Mouse (Mus musculus) thymus, adult 2 months (tissue): ENCODE results near the gene Gm49378. TPM values are rescaled to one million over a fixed set of nuclear protein-coding genes. Genes with fewer than 3 reads are reported as not detected.

ENCODE experiments used
- DNase-seq: peaks from one replicate; pipeline ENCODE4 v3.0.0; 2021
- H3K27ac ChIP-seq: fragments of 200-500 bp; 2 replicates; pipeline ENCODE4 v1.5.1; 2012; ENCODE audit warnings: low read length, control low read depth; ENCODE audit not compliant: control insufficient read depth, insufficient read depth
- H3K27me3 ChIP-seq: fragments of 200-500 bp; 2 replicates; pipeline ENCODE4 v1.6.1; 2012; ENCODE audit warnings: mild to moderate bottlenecking, low read length, moderate library complexity, mixed read lengths; ENCODE audit not compliant: control insufficient read depth, insufficient read depth
- H3K36me3 ChIP-seq: fragments of 200-500 bp; 2 replicates; pipeline ENCODE4 v1.6.1; 2012; ENCODE audit warnings: mild to moderate bottlenecking, low read length, moderate library complexity; ENCODE audit not compliant: control insufficient read depth, insufficient read depth
- H3K4me1 ChIP-seq: fragments of 200-500 bp; replicated peaks from 2 replicates; pipeline ENCODE4 v1.6.1; 2012; ENCODE audit warnings: low read length; ENCODE audit not compliant: control insufficient read depth, insufficient read depth
- H3K4me3 ChIP-seq: fragments of 200-500 bp; 2 replicates; pipeline ENCODE4 v1.5.1; 2012; ENCODE audit warnings: mild to moderate bottlenecking, low read length, control low read depth, moderate library complexity; ENCODE audit not compliant: control insufficient read depth, insufficient read depth
- CTCF ChIP-seq: fragments of 200-500 bp; IDR thresholded peaks from 2 replicates; pipeline ENCODE4 v1.5.1; 2012; ENCODE audit warnings: mild to moderate bottlenecking, control low read depth, low read length, moderate library complexity, borderline replicate concordance; ENCODE audit not compliant: control insufficient read depth, poor library complexity, insufficient read depth; ENCODE audit errors: extremely low read depth
- POLR2A ChIP-seq: fragments of 200-500 bp; IDR thresholded peaks from 2 replicates; pipeline ENCODE4 v1.6.1; 2012; ENCODE audit warnings: mild to moderate bottlenecking, low read length, control low read depth, moderate library complexity; ENCODE audit not compliant: control insufficient read depth, poor library complexity, insufficient read depth; ENCODE audit errors: extremely low read depth
- WGBS: fragments of 180-500 bp; shearing (Covaris S2); methylation state at CpG from one replicate; pipeline ENCODE4 v1.1.7; 2018; 5-methylcytosine and 5-hydroxymethylcytosine counted together
- polyA plus RNA-seq: library from polyadenylated mRNA; depleted of rRNA; stranded (reverse); fragments of >200 nt; gene quantifications from 2 replicates; pipeline ENCODE4 v1.2.3, GENCODE M21; 2012; rRNA removed

Gene Gm49378
- polyA plus RNA-seq, 1 experiment = 10.2 TPM

DNA sequence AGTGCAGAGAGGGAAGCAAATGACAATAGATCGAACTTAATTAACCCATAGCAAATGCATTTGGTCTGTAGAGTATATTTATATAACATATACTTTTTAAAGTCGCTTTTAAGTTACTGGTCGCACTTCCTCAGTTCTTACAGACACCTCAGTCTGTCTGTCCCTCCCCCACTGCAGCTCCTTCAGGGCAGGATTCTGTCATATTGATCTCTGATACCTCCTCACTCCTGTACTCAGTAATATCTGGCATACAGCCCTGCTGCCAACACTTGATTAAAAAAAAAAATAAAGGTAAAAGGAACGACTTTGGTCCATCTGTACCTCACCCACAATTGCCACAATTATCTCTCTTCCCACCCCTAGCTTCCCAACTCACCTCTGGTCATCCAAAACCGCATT lies 53.4 kb downstream of the Gm49378 start:
- TF ChIP-seq POLR2A = no peak
- no peak for TF ChIP-seq CTCF
- H3K4me1 ChIP-seq = peaks cover 16% of the 10 kb centered on the region
- H3K36me3 ChIP-seq = peaks cover 16% of the 10 kb centered on the region; the same call in 1 of the 2 replicates
- H3K4me3 ChIP-seq = peak overlapping the region; percentile 57
- H3K27ac ChIP-seq = no peak overlapping the region
- DNase-seq = no peak
- 46% methylated on average over 5 of the region's 5 CpGs for WGBS
- no peaks in the 10 kb centered on the region for H3K27me3 ChIP-seq

DNA sequence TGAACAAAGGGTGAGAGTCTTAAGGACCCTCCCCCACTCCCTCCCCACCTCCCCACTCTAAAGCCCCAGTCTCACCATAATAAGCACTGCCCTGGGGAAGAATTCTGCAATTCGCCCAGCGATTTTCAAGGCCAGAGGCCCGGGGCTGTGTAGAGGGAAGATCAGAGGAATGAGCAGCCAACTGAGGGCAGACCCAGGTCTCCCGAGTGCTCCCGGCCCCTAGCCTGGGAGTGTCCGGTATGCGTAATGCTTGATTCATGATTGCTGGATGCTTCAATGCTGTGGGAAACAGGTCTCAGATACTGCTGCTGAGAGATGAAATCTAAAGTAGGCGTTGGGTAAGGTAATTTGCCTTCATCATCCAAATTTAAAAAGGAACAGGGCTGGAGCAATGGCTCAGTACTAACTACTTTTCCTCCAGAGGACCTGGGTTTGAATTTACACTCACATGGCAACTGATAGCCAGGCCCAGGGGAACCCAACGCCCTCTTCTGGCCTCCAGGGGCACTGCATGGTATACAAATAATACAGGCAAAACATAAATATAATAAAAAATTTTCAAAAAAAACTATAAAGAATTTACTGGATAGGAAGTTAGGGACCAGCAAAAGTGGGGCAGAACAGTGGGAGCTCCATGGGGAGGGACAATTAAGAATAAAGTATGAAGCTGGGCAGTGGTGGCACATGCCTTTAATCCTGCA lies 55.6 kb downstream of the Gm49378 start:
- H3K27ac ChIP-seq = no peak overlapping the region
- peaks cover 15% of the 10 kb centered on the region; the same call in 1 of the 2 replicates for H3K36me3 ChIP-seq
- no peak overlapping the region for H3K4me3 ChIP-seq
- WGBS = 88% methylated on average over 9 of the region's 9 CpGs
- peaks cover 20% of the 10 kb centered on the region for H3K4me1 ChIP-seq
- no peak; the same call in 1 of the 2 replicates for TF ChIP-seq CTCF
- no peak for DNase-seq
- no peaks in the 10 kb centered on the region for H3K27me3 ChIP-seq

- WGBS = 97% methylated on average over 16 of the region's 16 CpGs
- Histone ChIP-seq H3K4me3 (no peak overlapping the region), H3K36me3 (peaks cover 11% of the 10 kb centered on the region; the same call in 1 of the 2 replicates), H3K27me3 (no peaks in the 10 kb centered on the region), H3K4me1 (peaks cover 28% of the 10 kb centered on the region), H3K27ac (no peak overlapping the region)
- TF ChIP-seq CTCF (no peak), POLR2A (no peak)
- no peak for DNase-seq
Measured at GRCm38 (mm10) chr14:55580731-55581130, 57.0 kb downstream of the Gm49378 start.

DNA sequence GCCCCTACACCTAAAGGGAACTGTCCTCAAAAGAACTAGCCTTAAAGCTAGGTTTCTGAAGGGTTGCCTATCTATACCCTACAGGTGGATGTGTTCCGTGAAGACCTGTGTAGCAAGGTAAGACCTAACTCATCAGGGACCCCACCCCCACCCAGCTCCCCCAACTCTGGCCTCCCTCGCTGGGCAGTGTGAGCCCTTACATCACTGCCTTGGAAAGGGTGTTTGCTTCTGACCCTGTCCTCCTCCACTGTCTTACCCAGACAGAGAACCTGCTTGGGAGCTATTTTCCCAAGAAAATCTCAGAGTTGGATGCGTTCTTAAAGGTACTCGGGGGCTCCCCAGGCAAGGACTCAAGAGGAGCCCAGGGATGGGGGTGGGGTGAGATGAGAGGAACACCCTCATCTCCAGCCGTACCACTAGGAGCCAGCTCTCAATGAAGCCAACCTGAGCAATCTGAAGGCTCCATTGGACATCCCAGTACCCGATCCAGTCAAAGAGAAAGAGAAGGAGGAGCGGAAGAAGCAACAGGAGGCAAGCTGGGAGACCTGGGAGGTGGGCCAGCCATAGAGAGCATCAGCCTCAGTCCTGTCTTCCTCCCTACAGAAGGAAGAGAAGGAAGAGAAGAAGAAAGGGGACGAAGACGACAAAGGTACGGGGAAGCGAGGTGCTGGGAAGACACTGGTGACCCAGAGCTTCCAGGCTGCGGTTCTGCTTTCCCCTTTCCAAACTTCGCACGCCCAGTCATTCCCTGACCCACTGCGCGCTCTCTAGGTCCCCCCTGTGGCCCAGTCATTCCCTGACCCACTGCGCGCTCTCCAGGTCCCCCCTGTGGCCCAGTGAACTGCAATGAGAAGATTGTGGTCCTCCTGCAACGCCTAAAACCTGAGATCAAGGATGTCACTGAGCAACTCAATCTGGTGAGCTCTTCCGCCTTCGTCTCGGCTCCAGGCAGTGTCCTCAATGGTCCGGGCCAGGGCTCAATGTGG lies 57.9 kb downstream of the Gm49378 start:
- peaks cover 20% of the 10 kb centered on the region for H3K4me1 ChIP-seq
- DNase-seq = no peak
- TF ChIP-seq CTCF (no peak), POLR2A (no peak)
- H3K36me3 ChIP-seq = peaks cover 11% of the 10 kb centered on the region; the same call in 1 of the 2 replicates
- H3K4me3 ChIP-seq = no peak overlapping the region
- no peak overlapping the region for H3K27ac ChIP-seq
- H3K27me3 ChIP-seq = no peaks in the 10 kb centered on the region
- WGBS = 95% methylated on average over 23 of the region's 23 CpGs

Other genes starting within 250 kb of the Gm49378 start
- 38.3 and 46.8 TPM in 2 replicates for gene Dhrs4, start 159.1 kb downstream of the Gm49378 start, polyA plus RNA-seq
- 20.6 and 25.4 TPM in 2 replicates for gene Carmil3, start 147.2 kb downstream of the Gm49378 start, polyA plus RNA-seq
- gene Cpne6, start 127.5 kb downstream of the Gm49378 start, polyA plus RNA-seq = 0.98 and 1.0 TPM in 2 replicates
- gene Nrl, start 112.9 kb downstream of the Gm49378 start, polyA plus RNA-seq = 0.50 and 0.70 TPM in 2 replicates
- 13.2 and 13.3 TPM in 2 replicates for gene Pck2, start 97.6 kb downstream of the Gm49378 start, polyA plus RNA-seq
- gene Dcaf11, start 77.9 kb downstream of the Gm49378 start, polyA plus RNA-seq = 76.8 and 77.7 TPM in 2 replicates
- gene A730061H03Rik, start 77.5 kb downstream of the Gm49378 start, polyA plus RNA-seq = 8.2 and 8.3 TPM in 2 replicates
- 1.7 and 20.2 TPM in 2 replicates for gene Fitm1, start 62.3 kb downstream of the Gm49378 start, polyA plus RNA-seq
- 129 and 136 TPM in 2 replicates for gene Psme1, start 59.8 kb downstream of the Gm49378 start, polyA plus RNA-seq
- 7.4 and 13.4 TPM in 2 replicates for gene Emc9, start 52.6 kb downstream of the Gm49378 start, polyA plus RNA-seq
- gene Psme2, start 46.8 kb downstream of the Gm49378 start, polyA plus RNA-seq = 98.7 and 104 TPM in 2 replicates
- gene Rnf31, start 46.2 kb downstream of the Gm49378 start, polyA plus RNA-seq = 84.0 and 89.3 TPM in 2 replicates
- gene Irf9, start 34.3 kb downstream of the Gm49378 start, polyA plus RNA-seq = 135 and 162 TPM in 2 replicates
- gene Rec8, start 19.9 kb downstream of the Gm49378 start, polyA plus RNA-seq = 2.9 and 3.7 TPM in 2 replicates
- 68.1 and 71.6 TPM in 2 replicates for gene Ipo4, start 1.9 kb downstream of the Gm49378 start, polyA plus RNA-seq
- gene Tm9sf1, start 5.9 kb upstream of the Gm49378 start, polyA plus RNA-seq = 98.1 and 102 TPM in 2 replicates
- gene Tssk4, start 12.3 kb upstream of the Gm49378 start, polyA plus RNA-seq = 2.2 and 2.6 TPM in 2 replicates
- 34.7 and 45.8 TPM in 2 replicates for gene Mdp1, start 22.6 kb upstream of the Gm49378 start, polyA plus RNA-seq
- 27.8 and 40.9 TPM in 2 replicates for gene Gmpr2, start 34.0 kb upstream of the Gm49378 start, polyA plus RNA-seq
- 292 and 416 TPM in 2 replicates for gene Nedd8, start 34.2 kb upstream of the Gm49378 start, polyA plus RNA-seq
- 51.5 and 51.9 TPM in 2 replicates for gene Tinf2, start 43.9 kb upstream of the Gm49378 start, polyA plus RNA-seq
- 7.2 and 8.2 TPM in 2 replicates for gene Tgm1, start 76.0 kb upstream of the Gm49378 start, polyA plus RNA-seq
- gene Rabggta, start 84.4 kb upstream of the Gm49378 start, polyA plus RNA-seq = 80.5 and 84.9 TPM in 2 replicates
- 78.9 and 93.5 TPM in 2 replicates for gene Dhrs1, start 107.8 kb upstream of the Gm49378 start, polyA plus RNA-seq
- gene Nop9, start 107.8 kb upstream of the Gm49378 start, polyA plus RNA-seq = 41.5 and 43.6 TPM in 2 replicates
- 1.8 and 2.7 TPM in 2 replicates for gene Cideb, start 120.6 kb upstream of the Gm49378 start, polyA plus RNA-seq
- gene Ltb4r2, start 123.5 kb upstream of the Gm49378 start, polyA plus RNA-seq = 1.7 and 1.8 TPM in 2 replicates
- gene Ltb4r1, start 128.1 kb upstream of the Gm49378 start, polyA plus RNA-seq = 2.6 and 2.8 TPM in 2 replicates
- gene Adcy4, start 146.2 kb upstream of the Gm49378 start, polyA plus RNA-seq = 7.4 and 11.2 TPM in 2 replicates
- 66.8 and 84.4 TPM in 2 replicates for gene Ripk3, start 151.0 kb upstream of the Gm49378 start, polyA plus RNA-seq
- gene Nfatc4, start 185.2 kb upstream of the Gm49378 start, polyA plus RNA-seq = 2.3 and 2.7 TPM in 2 replicates
- gene Nynrin, start 216.1 kb upstream of the Gm49378 start, polyA plus RNA-seq = 2.0 and 2.1 TPM in 2 replicates
- gene Cbln3, start 246.5 kb upstream of the Gm49378 start, polyA plus RNA-seq = 0.04 and 0.09 TPM in 2 replicates
- gene Khnyn, start 247.1 kb upstream of the Gm49378 start, polyA plus RNA-seq = 33.7 and 35.5 TPM in 2 replicates